Mouse (Mus musculus) thymus, adult 2 months (tissue): Measurements from ENCODE around the gene Rftn2. TPM values are rescaled to one million over a fixed set of nuclear protein-coding genes. Genes with fewer than 3 reads are reported as not detected.

Source experiments
- DNase-seq: peaks from one replicate; pipeline ENCODE4 v3.0.0; 2021
- H3K27ac ChIP-seq: fragments of 200-500 bp; 2 replicates; pipeline ENCODE4 v1.5.1; 2012; ENCODE audit warnings: low read length, control low read depth; ENCODE audit not compliant: control insufficient read depth, insufficient read depth
- H3K27me3 ChIP-seq: fragments of 200-500 bp; 2 replicates; pipeline ENCODE4 v1.6.1; 2012; ENCODE audit warnings: mild to moderate bottlenecking, low read length, moderate library complexity, mixed read lengths; ENCODE audit not compliant: control insufficient read depth, insufficient read depth
- H3K36me3 ChIP-seq: fragments of 200-500 bp; 2 replicates; pipeline ENCODE4 v1.6.1; 2012; ENCODE audit warnings: mild to moderate bottlenecking, low read length, moderate library complexity; ENCODE audit not compliant: control insufficient read depth, insufficient read depth
- H3K4me1 ChIP-seq: fragments of 200-500 bp; replicated peaks from 2 replicates; pipeline ENCODE4 v1.6.1; 2012; ENCODE audit warnings: low read length; ENCODE audit not compliant: control insufficient read depth, insufficient read depth
- H3K4me3 ChIP-seq: fragments of 200-500 bp; 2 replicates; pipeline ENCODE4 v1.5.1; 2012; ENCODE audit warnings: mild to moderate bottlenecking, low read length, control low read depth, moderate library complexity; ENCODE audit not compliant: control insufficient read depth, insufficient read depth
- CTCF ChIP-seq: fragments of 200-500 bp; IDR thresholded peaks from 2 replicates; pipeline ENCODE4 v1.5.1; 2012; ENCODE audit warnings: mild to moderate bottlenecking, control low read depth, low read length, moderate library complexity, borderline replicate concordance; ENCODE audit not compliant: control insufficient read depth, poor library complexity, insufficient read depth; ENCODE audit errors: extremely low read depth
- POLR2A ChIP-seq: fragments of 200-500 bp; IDR thresholded peaks from 2 replicates; pipeline ENCODE4 v1.6.1; 2012; ENCODE audit warnings: mild to moderate bottlenecking, low read length, control low read depth, moderate library complexity; ENCODE audit not compliant: control insufficient read depth, poor library complexity, insufficient read depth; ENCODE audit errors: extremely low read depth
- WGBS: fragments of 180-500 bp; shearing (Covaris S2); methylation state at CpG from one replicate; pipeline ENCODE4 v1.1.7; 2018; 5-methylcytosine and 5-hydroxymethylcytosine counted together
- polyA plus RNA-seq: library from polyadenylated mRNA; depleted of rRNA; stranded (reverse); fragments of >200 nt; gene quantifications from 2 replicates; pipeline ENCODE4 v1.2.3, GENCODE M21; 2012

Gene Rftn2
- polyA plus RNA-seq, 1 experiment = 0.55 TPM

DNA sequence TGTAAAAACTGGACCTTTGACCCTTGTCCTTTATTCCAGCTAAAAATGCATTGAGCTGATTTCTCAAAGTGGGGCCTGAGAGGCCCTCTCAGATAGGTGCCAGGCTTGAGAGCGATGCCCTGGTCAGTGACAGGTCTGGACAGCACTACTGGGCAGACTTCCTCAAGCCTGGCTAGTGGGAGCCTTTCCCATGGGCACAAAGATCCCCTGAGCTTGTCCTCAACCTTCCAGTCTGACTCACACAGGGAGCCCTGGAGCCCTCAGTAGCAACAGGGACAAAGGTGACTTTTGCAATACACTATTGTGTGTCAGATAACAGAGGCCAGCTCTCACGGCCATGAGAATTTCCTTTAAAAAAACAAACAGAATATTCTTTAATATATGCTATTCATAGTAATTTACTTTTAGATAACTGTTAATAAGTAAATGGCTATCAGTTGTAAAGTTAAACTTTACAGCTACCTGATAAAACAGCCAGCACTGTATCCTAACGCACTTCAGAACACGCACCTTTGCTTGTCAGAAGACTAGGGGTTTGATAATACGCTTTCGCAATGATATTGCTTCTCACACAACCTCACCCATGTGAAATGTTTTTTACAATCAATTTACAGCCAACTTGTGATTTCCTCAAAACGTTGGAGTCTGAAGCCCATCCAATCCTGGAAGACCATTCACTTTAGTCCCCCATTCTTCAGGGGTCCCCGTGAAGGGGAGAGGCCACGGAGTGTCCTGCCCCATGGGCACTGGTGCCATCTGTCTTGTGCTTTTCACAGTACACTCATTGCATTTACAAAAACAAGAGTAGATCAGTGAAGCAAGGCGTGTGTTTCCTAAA lies 52.6 kb downstream of the Rftn2 start:
- no peak for DNase-seq
- TF ChIP-seq POLR2A = no peak
- TF ChIP-seq CTCF = no peak
- Histone ChIP-seq H3K4me1 (no peaks in the 10 kb centered on the region), H3K4me3 (no peak overlapping the region), H3K27me3 (no peaks in the 10 kb centered on the region), H3K36me3 (no peaks in the 10 kb centered on the region), H3K27ac (no peak overlapping the region)
- WGBS = 91% methylated on average over 10 of the region's 10 CpGs

- DNase-seq = no peak
- TF ChIP-seq POLR2A = no peak
- TF ChIP-seq CTCF = no peak
- WGBS = 92% methylated on average over 22 of the region's 22 CpGs
- H3K4me1 ChIP-seq = no peaks in the 10 kb centered on the region
- no peaks in the 10 kb centered on the region for H3K27me3 ChIP-seq
- H3K27ac ChIP-seq = no peak overlapping the region
- H3K4me3 ChIP-seq = no peak overlapping the region
- H3K36me3 ChIP-seq = no peaks in the 10 kb centered on the region
Observed at GRCm38 (mm10) chr1:55171361-55172325, 54.9 kb downstream of the Rftn2 start.

GRCm38 (mm10) chr1:55168591-55168990 lies 58.0 kb downstream of the Rftn2 start:
- over 99% methylated on average over 4 of the region's 4 CpGs for WGBS
- H3K4me1 ChIP-seq = no peaks in the 10 kb centered on the region
- no peak overlapping the region for H3K4me3 ChIP-seq
- no peak for DNase-seq
- H3K27ac ChIP-seq = no peak overlapping the region
- H3K36me3 ChIP-seq = no peaks in the 10 kb centered on the region
- TF ChIP-seq POLR2A = no peak
- TF ChIP-seq CTCF = no peak
- no peaks in the 10 kb centered on the region for H3K27me3 ChIP-seq

GRCm38 (mm10) chr1:55167560-55167959 lies 59.0 kb downstream of the Rftn2 start:
- H3K27me3 ChIP-seq = no peaks in the 10 kb centered on the region
- no peak for DNase-seq
- WGBS = 89% methylated on average over 4 of the region's 4 CpGs
- TF ChIP-seq CTCF (no peak), POLR2A (no peak)
- no peak overlapping the region for H3K27ac ChIP-seq
- H3K36me3 ChIP-seq = no peaks in the 10 kb centered on the region
- H3K4me1 ChIP-seq = no peaks in the 10 kb centered on the region
- H3K4me3 ChIP-seq = no peak overlapping the region

DNA sequence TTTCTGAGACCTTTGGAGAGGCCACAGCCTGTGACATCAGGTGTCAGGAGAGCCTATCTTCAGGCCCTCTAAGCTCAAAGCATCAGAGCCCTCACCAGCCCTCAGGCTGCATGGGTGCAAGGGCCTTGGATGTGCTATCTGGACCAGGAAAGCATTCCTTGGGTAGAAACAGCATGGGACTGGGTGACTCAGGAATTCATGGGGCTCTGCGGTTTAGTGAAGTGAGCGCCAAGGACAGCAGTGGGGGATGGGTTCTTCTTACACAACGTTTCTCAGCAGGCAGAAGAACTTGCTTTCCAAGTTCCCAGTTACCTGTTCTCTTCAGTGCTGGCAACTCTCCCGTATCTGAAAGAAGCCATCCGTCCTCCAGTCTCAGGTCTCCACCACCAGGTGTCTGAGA lies 62.6 kb downstream of the Rftn2 start:
- no peaks in the 10 kb centered on the region for H3K4me1 ChIP-seq
- no peak overlapping the region for H3K27ac ChIP-seq
- TF ChIP-seq CTCF (no peak), POLR2A (no peak)
- no peak for DNase-seq
- no peaks in the 10 kb centered on the region for H3K27me3 ChIP-seq
- H3K36me3 ChIP-seq = no peaks in the 10 kb centered on the region; the same call in 1 of the 2 replicates
- 84% methylated on average over 5 of the region's 5 CpGs for WGBS
- H3K4me3 ChIP-seq = no peak overlapping the region

GRCm38 (mm10) chr1:55162781-55163180 lies 63.8 kb downstream of the Rftn2 start:
- 94% methylated on average over 5 of the region's 5 CpGs for WGBS
- Histone ChIP-seq H3K4me1 (no peaks in the 10 kb centered on the region), H3K27me3 (no peaks in the 10 kb centered on the region), H3K4me3 (no peak overlapping the region), H3K27ac (no peak overlapping the region), H3K36me3 (peaks cover 6% of the 10 kb centered on the region; the same call in 1 of the 2 replicates)
- TF ChIP-seq POLR2A (no peak), CTCF (no peak)
- DNase-seq = no peak
